Mouse (Mus musculus) erythroblast, embryonic 14.5 days (primary cell): ENCODE data around the gene Kif28. TPM values are rescaled to one million over a fixed set of nuclear protein-coding genes. Genes with fewer than 3 reads are reported as not detected.

Experiments used
- H3K27me3 ChIP-seq: 2 replicates; pipeline ENCODE4 v1.6.1; 2012; ENCODE audit warnings: inconsistent platforms; ENCODE audit not compliant: control insufficient read depth
- H3K36me3 ChIP-seq: 2 replicates; pipeline ENCODE4 v1.6.1; 2012; ENCODE audit warnings: mild to moderate bottlenecking, inconsistent platforms; ENCODE audit not compliant: control insufficient read depth
- H3K4me1 ChIP-seq: 2 replicates; pipeline ENCODE4 v1.6.1; 2012; ENCODE audit warnings: inconsistent platforms; ENCODE audit not compliant: control insufficient read depth
- H3K4me3 ChIP-seq: replicated peaks from 2 replicates; pipeline ENCODE3; 2012; ENCODE audit warnings: moderate library complexity, mild to moderate bottlenecking, inconsistent platforms
- H3K9me3 ChIP-seq: 2 replicates; pipeline ENCODE4 v1.6.1; 2012; ENCODE audit warnings: low read length, inconsistent platforms, mixed read lengths; ENCODE audit not compliant: control insufficient read depth
- GATA1 ChIP-seq: IDR thresholded peaks from 2 replicates; pipeline ENCODE4 v1.6.1; 2012; ENCODE audit warnings: low read length, inconsistent platforms, mixed read lengths
- TAL1 ChIP-seq: IDR thresholded peaks from 3 replicates; pipeline ENCODE4 v1.6.1; 2012; ENCODE audit warnings: low read length, inconsistent platforms, mixed read lengths
- polyA plus RNA-seq: library from polyadenylated mRNA; stranded (reverse); fragments of >175 nt; gene quantifications from 2 replicates; pipeline ENCODE4 v1.2.3, GENCODE M21; 2012

The Kif28 gene
- not detected in 2 replicates for polyA plus RNA-seq

GRCm38 (mm10) chr1:179745171-179745570 is at the start of gene Kif28:
TSS of gene Kif28 (minus strand) at chr1:179745271.
- no peak within 1 kb of the TSS for H3K4me3 ChIP-seq
- TF ChIP-seq GATA1, result no peak
- no peak for TF ChIP-seq TAL1
- H3K27me3 ChIP-seq, result no peaks in the 10 kb centered on the region
- peaks cover 73% of the 10 kb centered on the region for H3K36me3 ChIP-seq
- H3K4me1 ChIP-seq, result no peaks in the 10 kb centered on the region
- H3K9me3 ChIP-seq, result no peaks in the 10 kb centered on the region

GRCm38 (mm10) chr1:179787281-179787680 is 42.2 kb upstream of the Kif28 start:
- Histone ChIP-seq H3K4me1 (peaks cover 7% of the 10 kb centered on the region), H3K27me3 (no peaks in the 10 kb centered on the region), H3K4me3 (no peak overlapping the region), H3K36me3 (peaks cover 99% of the 10 kb centered on the region), H3K9me3 (no peaks in the 10 kb centered on the region)
- TF ChIP-seq TAL1, result no peak
- TF ChIP-seq GATA1, result no peak

- TF ChIP-seq TAL1, result no peak
- TF ChIP-seq GATA1, result no peak
- Histone ChIP-seq H3K9me3 (no peaks in the 10 kb centered on the region), H3K4me1 (no peaks in the 10 kb centered on the region), H3K4me3 (no peak overlapping the region), H3K27me3 (no peaks in the 10 kb centered on the region), H3K36me3 (peaks cover 99% of the 10 kb centered on the region)
Measured at GRCm38 (mm10) chr1:179785502-179785901, 40.4 kb upstream of the Kif28 start.

- peaks cover 99% of the 10 kb centered on the region for H3K36me3 ChIP-seq
- no peaks in the 10 kb centered on the region for H3K9me3 ChIP-seq
- H3K4me1 ChIP-seq, result no peaks in the 10 kb centered on the region
- TF ChIP-seq TAL1, result no peak
- no peak for TF ChIP-seq GATA1
- no peaks in the 10 kb centered on the region for H3K27me3 ChIP-seq
- H3K4me3 ChIP-seq, result no peak overlapping the region
Measured at GRCm38 (mm10) chr1:179784098-179784497, 39.0 kb upstream of the Kif28 start.

GRCm38 (mm10) chr1:179776831-179777230 is 31.8 kb upstream of the Kif28 start:
- Histone ChIP-seq H3K9me3 (no peaks in the 10 kb centered on the region), H3K4me3 (no peak overlapping the region), H3K36me3 (peaks cover 100% of the 10 kb centered on the region), H3K4me1 (no peaks in the 10 kb centered on the region), H3K27me3 (no peaks in the 10 kb centered on the region)
- TF ChIP-seq TAL1, result no peak
- TF ChIP-seq GATA1, result no peak

- Histone ChIP-seq H3K4me3 (no peak overlapping the region), H3K9me3 (no peaks in the 10 kb centered on the region), H3K27me3 (no peaks in the 10 kb centered on the region), H3K36me3 (peaks cover 100% of the 10 kb centered on the region), H3K4me1 (no peaks in the 10 kb centered on the region)
- TF ChIP-seq GATA1, result no peak
- TF ChIP-seq TAL1, result no peak
Measured at GRCm38 (mm10) chr1:179760553-179760952, 15.5 kb upstream of the Kif28 start.

GRCm38 (mm10) chr1:179760086-179760485 is 15.0 kb upstream of the Kif28 start:
- Histone ChIP-seq H3K4me1 (no peaks in the 10 kb centered on the region), H3K4me3 (no peak overlapping the region), H3K36me3 (peaks cover 100% of the 10 kb centered on the region), H3K9me3 (no peaks in the 10 kb centered on the region), H3K27me3 (no peaks in the 10 kb centered on the region)
- TF ChIP-seq GATA1, result no peak
- TF ChIP-seq TAL1, result no peak

GRCm38 (mm10) chr1:179756477-179756876 is 11.4 kb upstream of the Kif28 start:
- Histone ChIP-seq H3K4me1 (no peaks in the 10 kb centered on the region), H3K4me3 (no peak overlapping the region), H3K9me3 (no peaks in the 10 kb centered on the region), H3K27me3 (no peaks in the 10 kb centered on the region), H3K36me3 (peaks cover 100% of the 10 kb centered on the region)
- TF ChIP-seq TAL1 (no peak), GATA1 (no peak)

GRCm38 (mm10) chr1:179753006-179753405 is 7.9 kb upstream of the Kif28 start:
- H3K4me3 ChIP-seq, result no peak overlapping the region
- H3K36me3 ChIP-seq, result peaks cover 100% of the 10 kb centered on the region
- H3K9me3 ChIP-seq, result no peaks in the 10 kb centered on the region
- H3K4me1 ChIP-seq, result no peaks in the 10 kb centered on the region; the same call in 1 of the 2 replicates
- no peaks in the 10 kb centered on the region for H3K27me3 ChIP-seq
- TF ChIP-seq TAL1 (no peak), GATA1 (no peak)

- Histone ChIP-seq H3K27me3 (no peaks in the 10 kb centered on the region), H3K9me3 (no peaks in the 10 kb centered on the region), H3K36me3 (peaks cover 100% of the 10 kb centered on the region), H3K4me1 (no peaks in the 10 kb centered on the region; the same call in 1 of the 2 replicates), H3K4me3 (no peak overlapping the region)
- TF ChIP-seq TAL1 (no peak), GATA1 (no peak)
Measured at GRCm38 (mm10) chr1:179752276-179752675, 7.2 kb upstream of the Kif28 start.
